In genomic region chr6:8765801-8766200, GRCm38 (mm10) we compare ENCODE assay signal across 22 mouse cellular contexts. TPM values are rescaled to one million over a fixed set of nuclear protein-coding genes. Genes with fewer than 3 reads are reported as not detected.
DNase-seq lines count a peak whose midpoint lies in the region; ATAC-seq and TF ChIP-seq lines count a peak whose summit lies in the region.
"Had no signal": no experiment of that assay in that cellular context is flagged by ENCODE, and none has a peak within 500 bp of the region (broad histone marks: within the 10 kb centered on the region; RNA-seq: fewer than 3 reads in every experiment).

No protein-coding gene starts in this region.

- H3K27ac ChIP-seq in layer of hippocampus, adult 2 months = 0 out of 2 replicates have a peak overlapping the region, but pooled peaks have one; percentile 8
- H3K27ac ChIP-seq: embryonic facial prominence, embryonic 10.5 days; embryonic facial prominence, embryonic 12.5 days; forebrain, embryonic 13.5 days; forebrain, embryonic 15.5 days had no signal

- no peak overlapping the region for H3K4me3 ChIP-seq in layer of hippocampus, adult 2 months
- H3K4me3 ChIP-seq: embryonic facial prominence, embryonic 10.5 days; embryonic facial prominence, embryonic 12.5 days; forebrain, embryonic 13.5 days; forebrain, embryonic 15.5 days had no signal

- TF ChIP-seq CTCF in layer of hippocampus, adult 2 months (conservative IDR thresholded peaks at IDR 0.05) = no peak

- DNase-seq in frontal cortex, postnatal 25 days (ENCODE audit: low spot score in 2 of 2) = no peak
- DNase-seq in layer of hippocampus, adult 2 months (ENCODE audit: low spot score in 2 of 2) = peak; percentile 45 to 55
- DNase-seq in layer of hippocampus, postnatal 10 days (ENCODE audit: low spot score in 2 of 2) = no peak
- peak; percentile 11 to 23 for DNase-seq in layer of hippocampus, postnatal 36 days
- no peak for DNase-seq in layer of hippocampus, adult 9-11 months
- DNase-seq in brain, adult 2 months (ENCODE audit: low read depth, low spot score) = peak; percentile 53
- DNase-seq: adrenal gland, adult 8-10 months; adrenal gland, postnatal 25 days; B cell, adult 2 months; cerebellum, adult 11-12 months; cerebellum, adult 2 months; cerebellum, adult 9-10 months; cerebellum, postnatal 10 days; cerebellum, postnatal 25 days had no signal

- ATAC-seq in frontal cortex, adult (ENCODE audit: low TSS enrichment) = 0 out of 2 replicates have a peak, but pooled peaks have one; percentile 13
- ATAC-seq: activated CD4-positive, CD25-positive, alpha-beta regulatory T cell, adult 4 months; CD4-positive, CD25-positive, alpha-beta regulatory T cell, adult 4 months; forebrain, embryonic 13.5 days; forebrain, embryonic 15.5 days; Patski had no signal

RNA-seq across cellular contexts. Expression of gene Ica1, which starts 12.5 kb away (rescaled TPM):
- total RNA-seq in layer of hippocampus, adult 2 months (2021) = 10 to 100 TPM; 57.4 to 61.8 TPM
- total RNA-seq in layer of hippocampus, postnatal 10 days (2021) = 10 to 100 TPM; 56.8 to 61.4 TPM
- 10 to 100 TPM; 56.3 to 61.7 TPM for total RNA-seq in layer of hippocampus, postnatal 36 days (2021)

Comparison
In these comparisons a context has a peak if more than half of its experiments do, and no peak if none do; other contexts are left out.
1. DNase-seq: peak in layer of hippocampus, adult 2 months (2 of 2), layer of hippocampus, postnatal 36 days (2 of 2) and brain, adult 2 months (single experiment); none in frontal cortex, postnatal 25 days (0 of 2), layer of hippocampus, postnatal 10 days (0 of 2) and layer of hippocampus, adult 9-11 months (single experiment).